Mouse (Mus musculus): ENCODE measurements at regions not wholly inside any gene's neighbourhood (a gene's known extent, or its start where the extent isn't known, plus 50 kb on each side); places are given as distances from the start of the nearest gene placed in this dataset.

- DNase-seq (ENCODE audit: low spot score) (no peak), ATAC-seq (ENCODE audit: low FRiP score, low read depth) (no peak)
- no peak for TF ChIP-seq POLR2A (IDR thresholded peaks at IDR 0.05; ENCODE audit: borderline replicate concordance, extremely low read depth, insufficient read depth, insufficient read length)
- Histone ChIP-seq H3K9ac (ENCODE audit: low read depth, low read length, severe bottlenecking) (no peak overlapping the region), H3K36me3 (ENCODE audit: control insufficient read depth, insufficient read depth, low read length) (no peaks in the 10 kb centered on the region), H3K27me3 (ENCODE audit: control insufficient read depth, insufficient read depth, low read length) (no peaks in the 10 kb centered on the region), H3K27ac (replicated peaks; ENCODE audit: low read depth, low read length) (no peak overlapping the region), H3K4me2 (replicated peaks; ENCODE audit: low read depth, low read length, severe bottlenecking) (no peak overlapping the region), H3K4me3 (replicated peaks; ENCODE audit: low read length) (no peak overlapping the region), H3K9me3 (ENCODE audit: control insufficient read depth, low read length) (no peaks in the 10 kb centered on the region), H3K4me1 (ENCODE audit: control insufficient read depth, insufficient read depth, low read length) (no peaks in the 10 kb centered on the region)
- WGBS = 89% methylated on average over 6 of the region's 6 CpGs
Observed at GRCm38 (mm10) chr10:124945257-124945656, 444.0 kb downstream of the Slc16a7 start.

GRCm38 (mm10) chr10:124942214-124942613 is 447.1 kb downstream of the Slc16a7 start:
- no peaks in the 10 kb centered on the region for H3K27me3 ChIP-seq (ENCODE audit: control insufficient read depth, insufficient read depth, low read length)
- 58% methylated on average over 12 of the region's 12 CpGs for WGBS
- H3K4me3 ChIP-seq (replicated peaks; ENCODE audit: low read length) = no peak overlapping the region
- H3K4me2 ChIP-seq (replicated peaks; ENCODE audit: low read depth, low read length, severe bottlenecking) = no peak overlapping the region
- no peaks in the 10 kb centered on the region for H3K36me3 ChIP-seq (ENCODE audit: control insufficient read depth, insufficient read depth, low read length)
- H3K4me1 ChIP-seq (ENCODE audit: control insufficient read depth, insufficient read depth, low read length) = no peaks in the 10 kb centered on the region
- H3K9ac ChIP-seq (ENCODE audit: low read depth, low read length, severe bottlenecking) = no peak overlapping the region
- ATAC-seq (ENCODE audit: low FRiP score, low read depth) (no peak), DNase-seq (ENCODE audit: low spot score) (no peak)
- H3K27ac ChIP-seq (replicated peaks; ENCODE audit: low read depth, low read length) = no peak overlapping the region
- no peaks in the 10 kb centered on the region for H3K9me3 ChIP-seq (ENCODE audit: control insufficient read depth, low read length)
- TF ChIP-seq POLR2A (IDR thresholded peaks at IDR 0.05; ENCODE audit: borderline replicate concordance, extremely low read depth, insufficient read depth, insufficient read length) = no peak

GRCm38 (mm10) chr10:124927218-124927617 is 462.0 kb downstream of the Slc16a7 start:
- H3K4me1 ChIP-seq (ENCODE audit: control insufficient read depth, insufficient read depth, low read length) = peaks cover 4% of the 10 kb centered on the region; the same call in 1 of the 2 replicates
- H3K27me3 ChIP-seq (ENCODE audit: control insufficient read depth, insufficient read depth, low read length) = no peaks in the 10 kb centered on the region
- no peaks in the 10 kb centered on the region for H3K36me3 ChIP-seq (ENCODE audit: control insufficient read depth, insufficient read depth, low read length)
- TF ChIP-seq POLR2A (IDR thresholded peaks at IDR 0.05; ENCODE audit: borderline replicate concordance, extremely low read depth, insufficient read depth, insufficient read length) = no peak
- H3K4me3 ChIP-seq (replicated peaks; ENCODE audit: low read length) = no peak overlapping the region
- WGBS = 15% methylated on average over 2 of the region's 2 CpGs
- no peak overlapping the region for H3K9ac ChIP-seq (ENCODE audit: low read depth, low read length, severe bottlenecking)
- H3K27ac ChIP-seq (replicated peaks; ENCODE audit: low read depth, low read length) = no peak overlapping the region
- ATAC-seq (ENCODE audit: low FRiP score, low read depth) = no peak
- peak; percentile 27 for DNase-seq (ENCODE audit: low spot score)
- H3K4me2 ChIP-seq (replicated peaks; ENCODE audit: low read depth, low read length, severe bottlenecking) = no peak overlapping the region
- H3K9me3 ChIP-seq (ENCODE audit: control insufficient read depth, low read length) = no peaks in the 10 kb centered on the region

GRCm38 (mm10) chr10:124900044-124900443 is 489.2 kb downstream of the Slc16a7 start:
- no peak for ATAC-seq (ENCODE audit: low FRiP score, low read depth)

GRCm38 (mm10) chr10:124878525-124878924 is 510.7 kb downstream of the Slc16a7 start:
- Histone ChIP-seq H3K4me2 (replicated peaks; ENCODE audit: low read depth, low read length, severe bottlenecking) (no peak overlapping the region), H3K27ac (replicated peaks; ENCODE audit: low read depth, low read length) (no peak overlapping the region), H3K9ac (ENCODE audit: low read depth, low read length, severe bottlenecking) (no peak overlapping the region), H3K4me3 (replicated peaks; ENCODE audit: low read length) (no peak overlapping the region), H3K9me3 (ENCODE audit: control insufficient read depth, low read length) (no peaks in the 10 kb centered on the region), H3K4me1 (ENCODE audit: control insufficient read depth, insufficient read depth, low read length) (no peaks in the 10 kb centered on the region), H3K27me3 (ENCODE audit: control insufficient read depth, insufficient read depth, low read length) (no peaks in the 10 kb centered on the region), H3K36me3 (ENCODE audit: control insufficient read depth, insufficient read depth, low read length) (no peaks in the 10 kb centered on the region)
- no peak for DNase-seq (ENCODE audit: low spot score)
- ATAC-seq (ENCODE audit: low FRiP score, low read depth) = no peak
- TF ChIP-seq POLR2A (IDR thresholded peaks at IDR 0.05; ENCODE audit: borderline replicate concordance, extremely low read depth, insufficient read depth, insufficient read length) = no peak

More at GRCm38 (mm10) chr10:124900044-124900443, 489.2 kb downstream of the Slc16a7 start:
- no peak overlapping the region for H3K9ac ChIP-seq (ENCODE audit: low read depth, low read length, severe bottlenecking)
- no peaks in the 10 kb centered on the region for H3K9me3 ChIP-seq (ENCODE audit: control insufficient read depth, low read length)
- H3K4me1 ChIP-seq (ENCODE audit: control insufficient read depth, insufficient read depth, low read length) = no peaks in the 10 kb centered on the region
- H3K36me3 ChIP-seq (ENCODE audit: control insufficient read depth, insufficient read depth, low read length) = no peaks in the 10 kb centered on the region
- no peak for DNase-seq (ENCODE audit: low spot score)
- WGBS = 89% methylated on average over 12 of the region's 12 CpGs
- H3K27ac ChIP-seq (replicated peaks; ENCODE audit: low read depth, low read length) = no peak overlapping the region
- no peaks in the 10 kb centered on the region for H3K27me3 ChIP-seq (ENCODE audit: control insufficient read depth, insufficient read depth, low read length)
- H3K4me2 ChIP-seq (replicated peaks; ENCODE audit: low read depth, low read length, severe bottlenecking) = no peak overlapping the region
- TF ChIP-seq POLR2A (IDR thresholded peaks at IDR 0.05; ENCODE audit: borderline replicate concordance, extremely low read depth, insufficient read depth, insufficient read length) = no peak
- no peak overlapping the region for H3K4me3 ChIP-seq (replicated peaks; ENCODE audit: low read length)

GRCm38 (mm10) chr10:124877706-124878105 is 511.6 kb downstream of the Slc16a7 start:
- H3K4me2 ChIP-seq (replicated peaks; ENCODE audit: low read depth, low read length, severe bottlenecking) = no peak overlapping the region
- WGBS = 92% methylated on average over 2 of the region's 2 CpGs
- no peak overlapping the region for H3K9ac ChIP-seq (ENCODE audit: low read depth, low read length, severe bottlenecking)
- DNase-seq (ENCODE audit: low spot score) (no peak), ATAC-seq (ENCODE audit: low FRiP score, low read depth) (no peak)
- no peaks in the 10 kb centered on the region for H3K9me3 ChIP-seq (ENCODE audit: control insufficient read depth, low read length)
- no peak overlapping the region for H3K27ac ChIP-seq (replicated peaks; ENCODE audit: low read depth, low read length)
- no peaks in the 10 kb centered on the region for H3K27me3 ChIP-seq (ENCODE audit: control insufficient read depth, insufficient read depth, low read length)
- H3K36me3 ChIP-seq (ENCODE audit: control insufficient read depth, insufficient read depth, low read length) = no peaks in the 10 kb centered on the region
- TF ChIP-seq POLR2A (IDR thresholded peaks at IDR 0.05; ENCODE audit: borderline replicate concordance, extremely low read depth, insufficient read depth, insufficient read length) = no peak
- H3K4me3 ChIP-seq (replicated peaks; ENCODE audit: low read length) = no peak overlapping the region
- H3K4me1 ChIP-seq (ENCODE audit: control insufficient read depth, insufficient read depth, low read length) = no peaks in the 10 kb centered on the region

Data from limb, embryonic 14.5 days (tissue).